Mouse (Mus musculus): Measurements from ENCODE around the gene 3110009E18Rik.

GRCm38 (mm10) chr1:120075507-120075906 is 45.5 kb upstream of the 3110009E18Rik start:
- TF ChIP-seq CTCF (IDR thresholded peaks at IDR 0.05; ENCODE audit: low read depth) (no peak), EP300 (IDR thresholded peaks at IDR 0.05; ENCODE audit: low read depth) (no peak)
